Mouse (Mus musculus) adrenal gland, adult (tissue): ENCODE results near the gene Cenpx.
A peak's percentile ranks its signal among the peaks of the same experiment; 100 is the strongest.

ENCODE experiments used
- DNase-seq, 2 experiments: peaks; one replicate each; pipeline ENCODE4 v3.0.0; 2022 to 2023; ENCODE audit warnings: low spot score in 1 of 2; ENCODE audit not compliant: inconsistent age in 2 of 2

Gene Cenpx

DNA sequence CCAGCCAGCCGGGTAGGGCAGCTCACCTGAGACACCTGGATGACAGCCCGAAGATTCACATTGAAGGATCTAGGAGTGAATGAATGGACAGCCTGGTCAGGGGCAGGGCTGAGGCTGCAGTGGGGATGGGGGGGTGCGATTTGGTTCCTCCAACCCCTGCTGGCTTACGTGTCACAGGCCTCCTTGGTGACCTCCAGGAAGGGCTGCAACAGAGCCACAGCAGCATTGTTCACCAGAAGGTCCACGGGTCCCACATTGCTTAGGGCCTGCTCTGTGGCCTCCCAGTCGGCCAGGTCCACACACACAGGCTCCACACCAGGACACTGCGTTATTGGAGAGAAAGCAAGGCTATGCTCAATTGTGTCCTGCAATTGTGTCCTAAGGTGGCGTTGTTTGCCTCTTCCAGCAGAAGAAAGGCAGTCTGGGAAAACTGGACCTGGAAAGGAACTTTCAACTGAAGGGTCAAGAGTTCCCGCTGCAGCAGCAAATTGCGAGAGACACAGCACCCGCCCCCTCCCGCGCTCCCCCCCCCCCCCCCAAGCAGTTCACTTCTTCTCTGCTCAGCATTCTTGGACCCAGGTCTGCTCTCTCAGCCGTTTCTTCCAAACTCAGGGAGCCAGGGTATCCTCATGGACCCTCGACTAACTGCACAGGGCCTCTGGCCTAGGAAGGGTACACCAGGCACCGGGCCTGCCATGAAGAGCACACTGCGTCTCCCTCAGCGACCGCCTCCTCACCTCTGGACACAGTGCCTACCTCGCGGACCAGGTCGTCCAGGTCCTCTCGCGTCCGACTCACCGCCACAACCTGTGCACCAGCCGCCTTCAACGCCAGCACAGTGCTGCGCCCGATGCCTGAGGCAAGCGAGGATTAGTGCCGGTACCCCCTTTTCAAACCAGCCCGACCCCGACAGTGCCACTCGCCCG, 13.0 kb upstream of the Cenpx start:
- DNase-seq, result no peak

DNA sequence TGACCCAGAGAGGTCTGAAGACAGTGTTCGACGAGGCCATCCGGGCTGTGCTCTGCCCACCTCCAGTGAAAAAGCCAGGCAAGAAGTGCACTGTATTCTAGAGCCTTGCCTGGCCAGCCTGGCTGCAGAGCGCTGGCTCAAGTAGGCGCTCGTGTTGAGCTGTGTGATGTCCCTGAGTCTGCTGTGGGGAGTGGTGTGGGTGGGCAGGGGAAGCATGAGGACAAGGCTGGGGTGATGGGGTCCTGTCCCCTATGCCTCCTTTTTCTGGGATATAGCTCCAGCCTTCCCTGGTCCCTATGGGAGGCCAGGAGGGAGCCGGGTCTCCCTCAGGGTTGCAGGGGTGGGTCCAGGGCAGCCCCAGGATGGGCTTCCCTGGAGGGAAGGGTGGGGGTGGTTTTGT, 10.0 kb upstream of the Cenpx start:
- no peak for DNase-seq

DNA sequence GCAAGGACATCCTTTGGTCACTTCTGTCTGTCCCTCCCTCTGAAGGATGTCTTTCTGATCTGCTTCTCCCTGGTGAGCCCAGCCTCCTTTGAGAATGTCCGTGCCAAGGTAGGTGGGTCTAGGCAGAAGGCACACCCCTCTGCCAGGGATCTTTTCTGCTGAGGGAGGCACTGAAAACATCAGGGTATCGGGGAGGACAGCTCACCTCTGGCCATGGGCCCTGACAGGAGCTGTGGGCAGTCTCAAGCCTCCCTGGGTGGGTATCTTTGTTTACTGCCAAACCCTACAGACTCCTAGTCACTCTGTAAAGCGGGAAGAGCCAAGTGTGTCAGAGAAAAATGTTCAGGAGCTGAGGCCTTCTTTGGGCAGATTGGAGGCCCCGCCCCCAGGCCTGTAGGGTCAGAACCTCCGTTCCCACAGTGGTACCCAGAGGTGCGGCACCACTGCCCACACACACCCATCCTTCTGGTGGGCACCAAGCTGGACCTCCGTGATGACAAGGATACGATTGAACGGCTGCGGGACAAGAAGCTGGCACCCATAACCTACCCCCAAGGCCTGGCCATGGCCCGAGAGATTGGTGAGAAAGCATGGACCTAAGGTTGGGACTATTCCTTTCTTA, 9.3 kb upstream of the Cenpx start:
- DNase-seq, result no peak

DNA sequence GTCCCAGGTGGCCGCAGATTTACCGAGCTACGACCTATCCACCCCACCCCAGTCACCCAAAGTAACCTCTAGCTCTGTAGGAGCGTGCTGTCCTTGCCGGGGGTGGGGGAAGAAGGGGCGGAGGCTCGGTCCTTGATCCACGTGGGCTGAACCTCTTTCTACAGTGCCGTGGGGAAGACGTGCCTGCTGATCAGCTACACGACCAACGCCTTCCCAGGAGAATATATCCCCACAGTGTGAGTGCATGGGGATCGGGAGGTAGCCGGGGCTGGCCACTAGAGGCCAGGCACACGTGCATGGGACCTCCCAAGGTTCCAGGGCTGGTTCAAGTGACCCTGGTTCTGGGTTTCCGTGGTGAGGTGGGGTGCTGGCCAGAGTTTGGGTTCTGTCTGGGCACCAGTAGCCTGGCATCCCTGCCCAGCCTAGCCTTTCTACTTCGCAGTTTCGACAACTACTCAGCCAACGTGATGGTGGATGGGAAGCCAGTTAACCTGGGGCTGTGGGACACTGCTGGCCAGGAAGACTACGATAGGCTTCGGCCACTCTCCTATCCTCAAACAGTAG, 8.6 kb upstream of the Cenpx start:
- DNase-seq, result peak in 1 of 2 experiments; percentile 74

DNA sequence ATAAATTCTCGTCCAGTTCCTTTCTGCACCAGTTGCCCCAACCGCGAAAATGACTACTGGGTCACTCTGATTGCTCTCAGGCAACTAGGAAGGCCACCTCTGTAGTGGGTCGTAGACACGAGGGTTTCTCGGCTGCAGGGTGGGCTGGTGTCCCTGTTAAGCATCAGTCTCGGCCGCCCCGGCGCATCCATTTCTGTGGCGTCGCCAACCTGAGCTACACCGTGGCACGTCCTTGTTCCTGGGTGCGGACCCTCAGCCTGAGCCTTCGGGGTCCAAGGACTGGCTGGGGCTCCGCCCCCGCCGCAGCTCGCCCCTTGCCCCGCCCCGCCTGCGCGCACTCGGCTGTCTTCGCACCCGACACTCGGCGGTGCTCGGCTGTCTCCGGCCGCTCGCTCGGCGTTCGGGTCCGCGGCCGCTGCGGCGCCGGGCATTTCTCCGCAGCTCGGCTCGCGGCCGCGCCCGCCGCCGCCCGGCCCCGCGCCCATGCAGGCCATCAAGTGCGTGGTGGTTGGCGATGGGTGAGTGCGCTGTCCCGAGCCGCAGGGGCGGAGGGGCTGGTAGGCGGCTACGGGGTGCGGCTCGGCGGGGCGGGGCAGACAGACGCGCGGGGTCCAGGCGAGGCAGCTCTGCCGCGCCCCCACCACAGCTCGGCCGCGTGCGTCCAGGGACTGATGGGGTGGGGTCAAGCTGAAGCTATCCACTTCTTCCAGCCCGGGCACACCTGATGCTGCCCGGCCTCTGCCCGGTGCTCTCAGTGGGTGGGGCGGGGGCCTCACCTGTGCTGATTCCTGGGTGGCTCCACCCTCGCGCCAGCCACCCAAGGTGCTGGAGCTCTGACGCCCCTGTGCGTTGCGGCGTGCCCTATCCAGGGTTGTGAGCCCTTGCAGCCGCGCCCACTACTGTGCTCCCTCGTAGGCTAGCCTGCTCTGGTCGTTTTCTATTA, 7.9 kb upstream of the Cenpx start, which contains the start of gene Rac3:
Gene Rac3 (plus strand): TSS at position 347 of the 943 bp plus-strand sequence.
- DNase-seq, result peak; percentile 70 to 88

DNA sequence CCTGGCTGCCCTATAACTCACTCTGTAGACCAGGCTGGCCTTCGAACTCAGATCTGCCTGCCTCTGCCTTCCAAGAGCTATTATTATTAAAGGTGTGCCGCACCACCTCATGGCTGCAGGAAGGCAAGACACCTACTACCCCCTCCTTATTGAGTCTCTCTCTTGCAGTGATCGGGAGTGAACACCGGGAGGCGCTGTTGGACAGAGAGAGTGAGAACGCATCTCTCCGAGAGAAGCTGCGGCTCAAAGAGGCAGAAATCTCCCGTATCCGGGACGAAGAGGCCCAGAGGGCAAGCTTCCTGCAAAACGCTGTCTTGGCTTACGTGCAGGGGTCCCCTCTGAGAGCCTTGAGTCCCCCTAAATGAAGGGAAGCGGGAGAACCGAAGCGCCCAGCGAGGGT, 6.9 kb upstream of the Cenpx start:
- peak; percentile 90 to 97 for DNase-seq

DNA sequence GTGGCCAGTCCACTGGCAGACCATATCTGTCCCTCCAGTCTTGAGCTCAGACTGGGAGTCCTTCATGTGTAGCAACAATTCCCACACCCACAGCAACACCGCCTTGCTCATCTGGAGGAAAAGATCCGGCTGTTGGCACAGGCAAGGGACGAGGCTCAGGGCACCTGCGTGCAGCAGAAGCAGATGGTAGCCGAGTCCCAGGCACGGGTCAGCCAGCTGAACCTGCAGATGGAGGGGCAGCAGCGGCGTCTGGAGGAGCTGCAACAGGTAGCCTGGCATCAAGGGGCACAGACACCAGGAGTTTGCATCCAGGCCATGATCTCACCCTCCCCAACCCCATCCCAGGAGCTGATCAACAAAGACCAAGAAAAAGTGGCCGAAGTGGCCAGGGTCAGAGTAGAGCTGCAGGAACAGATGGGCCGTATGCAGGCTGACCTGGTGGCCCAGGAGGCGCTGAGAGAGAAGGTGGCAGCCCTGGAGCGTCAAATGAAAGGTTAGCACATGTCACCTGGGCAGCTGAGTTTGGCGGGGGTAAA, 6.4 kb upstream of the Cenpx start:
- no peak for DNase-seq

DNA sequence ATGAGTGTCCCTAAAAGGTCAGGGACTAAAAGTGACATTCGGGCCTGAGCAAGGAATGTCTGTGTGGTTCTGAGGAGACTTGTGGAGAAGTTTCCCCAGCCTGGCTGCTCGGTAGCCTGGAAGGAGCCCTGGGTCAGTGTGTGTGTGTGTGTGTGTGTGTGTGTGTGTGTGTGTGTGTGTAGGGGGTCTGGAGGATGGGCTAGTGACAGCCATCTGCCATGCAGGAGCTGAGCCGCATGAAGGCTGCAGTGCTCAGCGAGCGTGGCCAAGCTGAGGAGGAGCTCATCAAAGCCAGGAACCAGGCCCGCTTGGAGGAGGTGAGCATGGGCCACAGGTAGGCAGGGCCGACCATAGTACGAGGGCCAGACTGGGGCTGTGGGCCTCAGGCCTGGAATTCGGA, 5.7 kb upstream of the Cenpx start:
- DNase-seq, result no peak

DNA sequence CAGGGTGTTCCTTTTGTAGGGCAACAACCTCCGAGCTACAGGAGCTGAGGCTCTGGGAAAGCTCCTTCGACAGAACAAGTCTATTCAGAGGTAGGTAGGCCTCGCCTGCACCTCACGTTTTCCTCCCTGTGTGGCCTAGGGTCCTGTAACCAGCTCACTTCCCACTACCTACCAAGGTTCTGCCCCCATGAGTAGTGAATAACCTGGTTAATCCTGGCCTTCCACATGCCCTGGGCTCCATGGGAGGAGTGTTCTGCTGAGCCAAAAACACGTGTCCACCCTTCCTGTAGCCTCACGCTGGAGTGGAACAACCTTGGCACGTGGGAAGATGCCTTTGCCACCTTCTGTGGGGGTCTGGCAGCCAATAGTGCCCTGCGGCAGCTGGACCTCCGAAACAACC, 1.6 kb upstream of the Cenpx start:
- DNase-seq, result no peak

DNA sequence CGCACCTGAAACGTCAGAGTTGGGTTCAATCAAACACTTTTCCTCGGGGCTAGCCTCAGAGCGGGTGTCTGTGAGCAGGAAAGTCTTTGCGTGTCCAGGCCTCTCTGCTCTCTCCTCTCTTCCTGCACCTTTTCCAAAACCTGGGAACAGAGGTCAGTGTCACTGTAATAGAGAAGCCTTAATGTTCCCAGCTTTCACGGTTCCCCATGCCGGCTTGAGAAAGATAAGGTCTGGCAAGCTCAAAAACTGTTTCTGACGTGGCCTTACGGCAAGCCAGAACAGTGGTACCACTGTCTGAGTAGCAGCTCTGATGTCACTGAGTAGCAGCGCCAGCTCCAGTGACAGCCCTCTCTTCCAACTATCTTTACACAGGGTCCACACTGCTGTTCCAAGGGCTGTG, 1.0 kb upstream of the Cenpx start:
- DNase-seq, result peak in 1 of 2 experiments; percentile 50

DNA sequence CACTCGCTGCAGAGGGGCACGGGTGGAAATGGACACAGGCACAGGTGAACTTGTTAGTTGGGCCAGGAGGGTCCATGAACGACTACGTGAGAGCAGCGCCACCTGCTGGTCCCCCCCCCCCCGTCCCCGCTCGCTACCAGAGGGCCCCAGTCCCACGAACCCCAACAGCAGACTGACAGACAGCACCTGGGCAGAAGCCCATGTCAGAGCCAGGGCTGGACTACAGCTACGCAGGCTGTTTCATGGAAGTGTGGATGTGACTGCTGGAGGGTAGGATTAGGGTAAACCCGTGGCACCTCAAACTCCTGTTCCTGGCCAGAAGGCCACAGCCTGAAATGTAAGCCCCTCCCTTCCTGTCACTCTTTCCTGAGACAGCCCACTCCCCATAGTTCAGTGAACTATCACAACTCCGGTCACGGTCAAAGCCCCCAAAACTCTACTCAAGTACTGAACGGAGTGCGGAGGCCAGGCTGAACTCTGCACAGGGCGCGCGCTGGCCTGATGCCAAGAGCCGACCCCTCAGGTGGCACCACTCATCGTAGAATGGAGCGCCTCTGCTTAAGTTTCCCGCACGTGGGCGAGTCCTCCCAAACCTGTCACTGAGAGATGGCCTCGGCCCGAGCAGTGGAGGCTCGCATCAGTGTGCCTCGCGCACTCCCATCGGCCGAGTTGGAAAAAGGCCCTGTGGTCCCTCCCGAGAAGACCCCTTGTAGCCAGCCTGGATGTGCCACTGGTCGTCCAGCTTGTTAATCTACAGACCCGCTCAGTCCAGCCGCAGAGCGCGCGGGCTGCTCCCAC, 568 bp downstream of the Cenpx start:
- DNase-seq, result peak; percentile 63 to 84

DNA sequence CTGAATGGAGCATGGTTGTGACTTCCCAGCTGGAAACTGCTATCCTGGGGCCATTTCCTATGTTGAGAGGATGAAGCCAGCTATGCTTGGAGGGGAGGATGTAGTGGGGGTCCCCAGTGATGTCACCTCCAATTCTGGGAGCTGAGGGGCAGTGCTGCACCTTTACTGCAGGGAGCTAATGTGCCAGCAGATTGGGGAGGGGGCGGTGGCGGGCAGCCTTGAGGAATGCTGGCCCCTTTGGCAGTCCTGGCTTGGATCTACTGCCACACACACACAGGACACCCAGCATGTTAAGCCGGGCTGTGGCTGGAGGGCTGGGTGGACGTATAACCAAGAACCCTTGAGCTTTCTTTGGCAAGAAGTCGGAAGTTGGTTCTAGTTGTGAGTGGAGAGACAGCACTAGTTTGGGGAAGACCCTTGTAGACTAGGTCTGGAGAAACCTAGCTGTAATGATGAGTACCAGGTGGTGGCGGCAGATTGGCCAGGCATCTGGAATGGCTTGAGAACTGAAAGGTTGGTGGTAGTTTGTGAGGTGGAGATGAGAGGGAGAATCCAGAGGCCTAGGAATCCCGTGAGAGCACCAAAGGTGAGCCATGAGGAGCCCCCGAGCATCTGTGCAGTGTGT, 1.4 kb downstream of the Cenpx start:
- peak in 1 of 2 experiments; percentile 53 for DNase-seq

DNA sequence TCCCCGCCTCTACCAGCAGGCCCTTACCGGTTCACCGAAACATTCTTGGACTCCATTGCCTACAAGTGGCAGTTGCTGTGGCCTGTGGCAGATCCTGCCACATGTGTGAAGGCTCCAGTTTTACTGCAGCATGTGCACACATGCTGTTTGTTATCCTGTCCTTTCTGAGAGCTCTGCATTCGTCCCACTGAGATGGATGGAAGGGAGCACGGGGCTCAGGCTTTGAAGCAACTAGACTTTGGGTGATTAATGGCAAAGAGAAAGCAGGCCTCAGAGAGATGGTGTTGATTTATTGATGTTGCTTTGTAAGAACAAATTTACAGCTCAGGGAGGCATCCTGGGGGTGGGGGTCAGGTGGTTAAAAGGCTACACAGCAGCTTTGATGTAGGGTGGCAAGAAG, 2.9 kb downstream of the Cenpx start:
- DNase-seq, result no peak

DNA sequence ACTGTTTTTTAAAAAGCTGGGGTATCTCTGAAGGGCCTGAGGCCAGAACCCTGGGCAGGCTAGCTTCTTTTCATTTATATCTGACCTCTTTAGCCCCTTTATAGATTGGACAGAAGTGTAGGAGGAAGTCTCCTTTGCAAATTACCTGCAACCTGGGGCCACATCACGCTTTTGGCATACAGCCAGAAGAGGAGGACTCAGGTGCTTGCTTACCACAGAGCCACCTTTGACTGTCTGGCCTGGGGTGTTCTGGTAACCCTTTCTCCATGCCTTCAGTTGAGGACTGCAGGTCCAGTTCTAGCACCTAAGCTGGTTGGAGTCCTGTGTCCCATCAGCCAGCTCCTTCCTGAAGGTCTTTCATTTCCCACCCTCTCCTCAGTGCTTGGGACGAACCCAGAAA, 4.0 kb downstream of the Cenpx start:
- DNase-seq, result no peak

DNA sequence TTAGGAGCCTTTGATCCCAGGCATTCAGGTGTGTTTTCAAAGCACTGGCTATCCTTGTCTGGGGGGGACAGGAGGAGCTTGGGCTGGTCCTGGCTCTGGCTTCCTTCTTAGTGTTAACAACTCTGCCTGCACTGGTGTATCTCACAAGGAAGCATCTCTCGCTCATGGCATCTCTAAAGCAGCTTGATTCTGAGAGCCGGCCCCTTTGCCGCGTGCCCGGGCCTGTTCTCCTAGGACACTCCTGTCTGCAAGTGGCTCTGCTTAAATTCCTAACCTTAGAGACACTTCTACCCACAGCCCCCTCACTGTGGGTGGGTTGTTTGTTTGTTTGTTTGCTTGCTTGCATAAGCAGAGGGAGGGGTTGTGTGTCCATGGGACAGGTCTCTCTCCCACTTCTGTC, 5.6 kb downstream of the Cenpx start:
- DNase-seq, result no peak

DNA sequence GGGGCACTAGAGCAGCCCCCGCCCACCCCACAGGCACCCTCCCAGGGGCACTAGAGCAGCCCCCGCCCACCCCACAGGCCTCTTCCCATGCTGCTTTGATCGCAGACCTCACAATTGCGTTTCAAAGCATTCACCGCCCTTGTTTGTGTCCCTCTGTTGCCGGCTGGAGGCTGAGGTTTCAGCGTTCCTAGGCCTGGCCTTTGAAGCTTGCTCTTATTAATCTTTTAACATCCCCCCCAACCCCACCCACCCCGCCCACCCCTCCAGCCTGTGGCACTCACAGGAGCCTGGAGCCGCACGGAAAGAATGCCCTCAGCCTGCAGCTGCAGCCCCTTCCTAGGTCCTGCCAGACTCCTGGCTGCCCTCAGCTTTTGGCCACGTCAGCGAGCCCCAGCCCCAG, 6.3 kb downstream of the Cenpx start:
- no peak for DNase-seq

DNA sequence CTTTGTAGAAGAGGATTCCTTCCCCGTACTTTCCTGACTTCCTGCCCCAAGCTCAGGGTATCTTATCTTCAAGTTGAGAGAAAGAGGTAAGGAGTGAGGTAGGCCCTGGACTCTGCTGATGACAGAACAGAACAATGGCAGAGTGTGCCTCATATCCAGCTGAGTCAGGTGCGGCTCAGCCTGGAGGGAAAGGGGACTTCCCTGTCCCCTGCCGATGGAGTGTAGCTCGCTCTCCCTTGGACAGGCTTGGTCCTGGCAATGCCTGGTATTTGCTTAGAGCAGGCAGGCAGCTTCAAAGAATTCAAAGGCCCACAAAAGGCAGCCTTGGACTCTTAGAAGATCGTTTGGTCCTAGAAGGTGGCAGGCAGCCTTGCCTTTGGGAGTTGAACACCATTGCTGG, 7.4 kb downstream of the Cenpx start:
- DNase-seq, result no peak

DNA sequence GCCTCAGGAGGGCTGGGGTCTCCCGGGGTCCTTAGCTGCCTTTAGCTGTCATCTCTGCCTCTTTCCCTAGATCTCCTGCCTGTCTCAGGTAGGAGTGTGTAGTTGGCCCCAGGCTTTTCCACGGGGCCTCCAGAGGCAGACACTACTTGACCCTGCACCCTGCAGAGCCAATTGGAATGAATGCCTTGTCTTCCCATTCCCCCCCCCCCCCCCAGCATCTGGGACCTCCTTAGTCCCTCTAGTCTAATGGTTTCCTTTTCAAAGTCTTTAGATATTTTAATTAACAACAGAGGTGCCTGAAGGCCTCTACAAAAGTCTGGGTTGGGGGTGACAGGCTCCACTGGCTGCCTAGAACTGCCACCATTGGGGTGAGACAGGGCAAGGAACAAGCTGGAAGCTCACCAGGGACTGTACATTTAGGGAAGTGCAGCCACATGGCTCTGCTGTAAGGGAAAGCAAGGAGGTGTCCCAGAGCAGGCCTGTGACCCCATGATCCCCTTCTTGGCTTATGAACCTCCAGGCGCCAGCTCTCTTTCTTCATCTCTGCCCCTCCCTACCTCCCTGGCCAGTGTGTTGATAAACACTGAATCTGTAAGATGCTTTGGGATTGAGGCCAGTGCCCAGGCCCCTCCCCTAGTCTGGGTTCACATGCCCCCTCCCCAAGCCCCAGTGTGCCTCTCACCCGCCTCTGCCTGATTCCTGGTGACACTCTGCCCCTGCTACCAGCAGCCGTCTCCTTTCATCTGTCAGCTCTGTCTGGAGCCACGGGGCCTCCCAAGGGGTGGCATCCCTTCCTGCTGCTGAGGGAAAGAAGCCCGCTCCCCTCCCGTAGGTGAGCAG, 8.8 kb downstream of the Cenpx start:
- no peak for DNase-seq
